Mouse (Mus musculus) retina, embryonic 14.5 days (tissue): ENCODE measurements at regions not wholly inside any gene's neighbourhood (a gene's known extent, or its start where the extent isn't known, plus 50 kb on each side); places are given as distances from the start of the nearest gene placed in this dataset.

ENCODE experiments used
- DNase-seq: peaks from one replicate; pipeline ENCODE4 v3.0.0-alpha.2; 2015; ENCODE audit warnings: low spot score

GRCm38 (mm10) chr3:52801446-52801845, 215.6 kb downstream of the Cog6 start:
- no peak for DNase-seq

- no peak for DNase-seq
These were observed 216.4 kb downstream of the Cog6 start for GRCm38 (mm10) chr3:52800673-52801072.

DNA sequence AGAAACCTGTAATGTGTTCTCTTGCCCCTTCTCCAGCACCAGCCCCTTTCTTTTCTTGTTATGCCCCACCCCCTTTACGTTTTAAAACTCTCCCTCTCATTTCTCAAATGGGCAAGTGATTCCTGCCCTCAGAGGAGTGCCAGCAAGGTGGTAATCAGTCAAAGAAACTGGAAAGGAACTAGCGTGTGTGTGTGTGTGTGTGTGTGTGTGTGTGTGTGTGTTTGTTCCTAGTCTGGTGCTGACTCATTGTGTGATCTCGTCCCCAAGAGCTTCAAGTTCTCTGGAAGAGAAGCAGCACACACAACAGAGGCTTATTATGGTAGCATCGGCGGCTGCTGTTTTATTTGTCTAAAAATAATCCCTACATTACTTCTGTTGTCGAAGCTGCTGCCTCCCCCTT, 219.2 kb downstream of the Cog6 start:
- no peak for DNase-seq

DNA sequence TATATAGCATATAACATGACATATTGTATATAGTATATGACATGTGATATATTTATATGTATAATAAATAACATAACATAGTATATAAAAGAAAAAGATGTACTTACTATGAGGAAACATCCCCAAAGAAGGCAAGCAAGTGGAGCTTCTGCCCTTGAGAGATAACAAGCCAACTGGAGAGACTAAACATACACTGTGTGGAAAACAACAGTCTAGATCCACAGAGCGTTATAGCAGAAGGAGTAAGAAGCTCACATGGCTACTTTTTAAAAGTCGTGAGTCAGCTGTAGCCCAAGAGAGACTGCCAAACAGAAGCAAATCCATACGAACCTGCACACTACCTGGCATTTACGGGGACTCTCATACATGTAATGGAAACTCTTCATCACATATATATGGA, 219.9 kb downstream of the Cog6 start:
- no peak for DNase-seq

- no peak for DNase-seq
These were observed 222.8 kb downstream of the Cog6 start for GRCm38 (mm10) chr3:52794218-52794617.

GRCm38 (mm10) chr3:52792801-52793200, 224.2 kb downstream of the Cog6 start:
- no peak for DNase-seq

DNA sequence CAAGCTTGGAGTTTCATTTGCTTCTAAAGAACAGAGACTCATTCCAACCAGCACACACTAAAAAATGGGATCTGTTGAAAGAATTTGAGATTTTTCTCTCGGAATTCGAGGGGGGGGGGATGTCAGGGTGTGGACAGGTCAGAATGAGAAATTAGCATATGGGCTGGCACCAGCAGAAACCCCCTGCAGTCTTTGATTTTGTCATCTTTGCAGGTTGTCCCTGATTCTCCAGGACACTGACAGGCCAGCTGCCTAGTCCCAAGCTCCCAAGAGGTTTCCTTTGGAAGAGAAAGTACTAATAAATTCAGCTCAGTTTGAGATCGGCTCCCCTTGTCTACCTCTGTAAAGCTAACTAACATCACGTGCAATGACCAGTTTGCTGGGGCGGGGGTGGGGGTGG, 224.9 kb downstream of the Cog6 start:
- no peak for DNase-seq

GRCm38 (mm10) chr3:52790942-52791341, 226.1 kb downstream of the Cog6 start:
- no peak for DNase-seq

- DNase-seq = no peak
These were observed 228.9 kb downstream of the Cog6 start for GRCm38 (mm10) chr3:52787964-52788760.

DNA sequence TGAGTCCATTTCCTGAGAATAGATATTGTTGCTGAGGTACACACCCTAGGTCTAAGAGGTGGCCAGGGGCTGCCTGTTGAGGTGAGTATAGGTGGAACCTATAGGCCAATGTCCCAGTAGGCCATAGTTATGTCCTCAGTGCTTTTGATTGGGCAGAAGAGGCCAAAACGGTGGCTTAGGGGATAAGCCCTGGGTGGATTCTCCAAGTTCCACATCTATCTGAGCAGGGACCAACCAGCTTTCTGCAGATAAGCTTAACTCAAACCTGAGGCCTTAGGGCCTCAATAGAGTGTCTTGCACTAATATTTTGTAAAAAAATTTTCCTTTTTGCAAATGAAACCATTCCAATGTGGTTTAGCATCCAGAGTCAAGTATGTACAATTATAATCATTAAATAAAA, 231.4 kb downstream of the Cog6 start:
- no peak for DNase-seq

DNA sequence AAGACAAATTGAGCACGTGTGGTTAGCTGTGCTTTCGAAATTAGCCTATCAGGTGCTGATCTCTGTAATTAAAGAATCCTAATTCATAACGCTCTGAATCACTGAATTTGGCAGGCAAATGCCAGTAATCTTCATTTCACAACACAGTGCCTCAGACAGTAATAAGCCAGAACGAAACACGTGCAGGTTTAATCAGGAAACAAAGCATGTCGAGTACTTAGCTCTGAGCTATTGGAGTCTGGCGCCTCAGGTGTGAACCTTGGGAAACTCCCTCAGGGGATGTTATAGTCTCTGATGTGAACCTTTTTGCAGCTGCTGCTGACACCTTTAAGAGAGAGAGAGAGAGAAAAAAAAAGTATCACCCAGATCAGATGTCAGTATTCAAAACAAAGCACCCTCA, 232.6 kb downstream of the Cog6 start:
- DNase-seq = no peak

- DNase-seq = no peak
These were observed 234.5 kb downstream of the Cog6 start for GRCm38 (mm10) chr3:52782576-52782975.

- no peak for DNase-seq
These were observed 235.5 kb downstream of the Cog6 start for GRCm38 (mm10) chr3:52781521-52781920.

DNA sequence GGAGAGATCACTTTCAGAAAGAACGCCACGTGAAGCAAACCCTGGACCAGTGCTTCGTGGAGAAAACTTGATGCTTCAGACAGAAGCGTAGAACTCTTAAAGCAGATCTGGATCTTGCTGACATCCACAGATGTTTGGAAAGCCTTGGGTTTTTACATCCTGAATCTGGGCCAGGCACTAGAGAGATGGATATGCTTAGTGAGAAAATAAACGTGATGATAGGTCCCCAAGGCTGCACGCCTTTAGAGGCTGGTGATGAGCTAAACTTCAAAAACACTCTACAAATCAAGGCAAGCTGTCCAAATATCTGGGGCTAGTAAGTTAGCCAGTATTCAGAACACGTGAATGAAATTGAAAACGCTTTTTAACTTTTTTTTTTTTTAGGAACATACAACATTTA, 236.7 kb downstream of the Cog6 start:
- no peak for DNase-seq

- no peak for DNase-seq
These were observed 241.2 kb downstream of the Cog6 start for GRCm38 (mm10) chr3:52775875-52776274.

GRCm38 (mm10) chr3:52775156-52775555, 241.9 kb downstream of the Cog6 start:
- peak; percentile 4 for DNase-seq

DNA sequence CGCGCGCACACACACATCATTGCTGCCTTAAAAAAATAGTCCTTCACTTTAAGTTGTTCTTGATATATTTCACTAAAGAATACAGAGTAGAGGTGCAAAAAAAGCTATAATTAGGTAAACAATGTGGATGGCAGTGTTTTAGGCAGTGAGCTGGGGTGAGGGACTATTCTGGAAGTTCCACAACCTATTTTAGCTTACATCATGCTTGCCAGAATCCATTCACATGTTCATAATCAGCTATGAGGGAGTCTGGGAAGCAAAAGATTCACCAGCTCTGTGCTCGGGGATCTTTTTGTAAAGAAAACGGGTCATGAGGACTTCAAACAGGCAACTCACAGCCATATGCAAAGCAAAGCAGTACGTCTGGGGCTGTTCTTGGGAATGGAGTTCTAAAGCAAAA, 242.3 kb downstream of the Cog6 start:
- DNase-seq = no peak

DNA sequence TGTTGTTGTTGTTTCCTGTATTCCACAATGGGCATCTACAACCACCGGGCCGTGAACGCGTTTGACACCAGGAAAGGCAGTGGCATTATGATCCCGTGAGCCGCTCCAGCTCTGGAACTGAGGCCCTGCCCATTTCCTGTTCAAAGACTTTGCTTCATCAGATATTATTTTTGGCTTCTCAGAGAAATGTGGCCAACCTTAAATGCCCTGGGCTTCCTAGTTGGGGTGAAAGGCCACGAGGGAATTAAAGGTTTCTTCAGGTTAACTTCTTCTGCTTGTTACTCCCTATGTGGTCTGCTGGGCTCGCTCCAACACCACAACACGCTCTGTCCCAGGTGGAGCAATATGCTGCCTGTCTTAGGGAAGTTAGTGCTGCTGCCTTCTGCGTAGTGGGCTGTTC, 249.8 kb downstream of the Cog6 start:
- DNase-seq = no peak

GRCm38 (mm10) chr3:52766841-52767240, 250.2 kb downstream of the Cog6 start:
- no peak for DNase-seq

DNA sequence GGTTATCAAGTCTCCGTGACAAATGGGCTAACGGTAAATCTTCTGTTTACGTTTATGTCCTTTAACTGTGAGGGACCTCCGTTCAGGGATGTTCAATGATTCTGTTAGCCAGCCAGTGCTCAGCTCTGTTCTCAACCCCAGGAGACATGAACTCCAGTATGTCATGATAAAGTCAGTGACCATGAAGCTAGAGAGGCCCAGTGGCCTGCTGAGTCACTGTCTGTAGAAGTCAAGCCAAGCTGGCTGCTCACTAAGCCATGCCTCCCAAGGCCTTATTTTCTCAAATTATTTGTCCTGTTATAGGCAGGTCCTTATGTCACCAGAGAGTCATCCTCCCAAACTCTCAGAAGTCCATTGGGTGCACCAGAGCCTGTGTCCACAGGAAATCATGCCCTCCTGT, 252.9 kb downstream of the Cog6 start:
- DNase-seq = no peak

DNA sequence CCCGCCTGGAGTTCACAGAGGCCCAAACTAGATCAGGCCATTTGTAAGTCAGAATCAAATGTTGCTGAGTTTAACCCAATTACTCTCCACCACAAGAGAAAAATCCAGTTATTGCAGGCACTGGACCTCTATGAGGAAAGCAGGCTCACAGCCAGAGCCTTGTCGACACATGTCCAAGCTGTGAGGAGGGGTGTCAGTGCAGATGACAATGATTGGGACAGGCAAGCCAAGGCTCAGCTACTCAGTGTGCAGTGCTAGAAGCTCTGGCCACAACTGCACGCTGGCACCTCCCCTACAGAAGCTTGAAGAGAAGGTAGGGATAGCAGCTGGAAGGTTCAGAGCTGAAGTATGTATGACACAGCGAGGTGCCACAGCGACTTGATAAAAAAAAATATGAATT, 253.4 kb downstream of the Cog6 start:
- peak; percentile 8 for DNase-seq

DNA sequence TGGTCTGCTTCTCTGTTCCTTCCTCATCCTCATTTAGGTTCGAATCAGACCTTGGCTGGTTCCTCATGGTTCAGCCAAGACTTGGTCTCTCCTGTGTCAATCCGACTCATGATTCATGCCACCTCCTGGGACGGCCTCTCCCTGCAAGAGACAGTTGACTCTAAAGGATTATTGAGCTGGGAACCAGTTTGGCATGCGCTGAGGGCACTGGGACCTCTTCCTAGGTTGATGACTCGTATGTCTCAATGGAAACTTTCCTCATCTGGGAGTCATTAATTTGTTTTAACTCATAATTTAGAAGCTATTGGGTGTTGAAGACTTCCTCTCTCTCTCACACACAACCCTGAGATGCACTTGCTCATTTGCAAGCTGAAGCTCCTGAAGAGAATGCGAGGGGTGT, 254.5 kb downstream of the Cog6 start:
- DNase-seq = no peak

DNA sequence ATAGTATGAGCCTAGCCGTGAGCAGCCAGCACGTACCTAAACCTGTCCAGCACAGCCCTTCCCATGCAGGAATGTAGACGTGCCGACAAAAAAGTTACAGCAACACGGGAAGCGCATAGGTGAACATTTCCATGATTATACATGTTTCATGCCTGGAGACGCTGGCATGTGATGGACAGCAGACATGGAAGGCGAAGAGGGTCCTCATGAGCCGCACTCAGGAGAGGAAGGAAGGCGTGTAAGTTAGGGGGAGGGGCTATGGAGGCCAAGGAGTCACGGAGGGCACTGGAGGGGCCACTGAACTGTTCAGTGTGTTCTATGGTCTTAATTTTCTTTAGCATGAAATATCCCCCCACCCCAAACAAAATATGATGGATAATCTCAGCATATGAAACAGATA, 257.2 kb downstream of the Cog6 start:
- no peak for DNase-seq

GRCm38 (mm10) chr3:52758561-52758960, 258.5 kb downstream of the Cog6 start:
- peak; percentile 63 for DNase-seq
